Mouse (Mus musculus): ENCODE results near the gene Cdh16. TPM values are rescaled to one million over a fixed set of nuclear protein-coding genes. Genes with fewer than 3 reads are reported as not detected.
"Not testable (repeated sequence)": the region's sequence is repeated elsewhere in the genome, so short reads cannot be mapped to it uniquely, and the experiment has no call there.

Cdh16 gene
- total RNA-seq, 2 experiments from 2014 or later, result 1.9 to 2.4 TPM

- DNase-seq (ENCODE audit: low spot score in 2 of 2), result no peak
Measured at GRCm38 (mm10) chr8:104584522-104584921, 39.7 kb downstream of the Cdh16 start.

- DNase-seq (ENCODE audit: low spot score in 2 of 2), result not testable (repeated sequence)
Measured at GRCm38 (mm10) chr8:104577606-104578005, 46.6 kb downstream of the Cdh16 start.

- no peak for DNase-seq (ENCODE audit: low spot score in 2 of 2)
Measured at GRCm38 (mm10) chr8:104576820-104577219, 47.4 kb downstream of the Cdh16 start.

- peak; percentile 65 to 84 for DNase-seq (ENCODE audit: low spot score in 2 of 2)
Measured at GRCm38 (mm10) chr8:104570436-104571343, 53.5 kb downstream of the Cdh16 start.

- DNase-seq (ENCODE audit: low spot score in 2 of 2), result no peak
Measured at GRCm38 (mm10) chr8:104569559-104569958, 54.6 kb downstream of the Cdh16 start.

GRCm38 (mm10) chr8:104565457-104565798 lies 58.8 kb downstream of the Cdh16 start:
- no peak for DNase-seq (ENCODE audit: low spot score in 2 of 2)

GRCm38 (mm10) chr8:104564633-104565456 lies 59.4 kb downstream of the Cdh16 start:
- DNase-seq (ENCODE audit: low spot score in 2 of 2), result peak; percentile 69 to 84

- DNase-seq (ENCODE audit: low spot score in 2 of 2), result no peak
Measured at GRCm38 (mm10) chr8:104560731-104561130, 63.5 kb downstream of the Cdh16 start.

GRCm38 (mm10) chr8:104557226-104557625 lies 67.0 kb downstream of the Cdh16 start:
- DNase-seq (ENCODE audit: low spot score in 2 of 2), result no peak

- no peak for DNase-seq (ENCODE audit: low spot score in 2 of 2)
Measured at GRCm38 (mm10) chr8:104555191-104555590, 69.0 kb downstream of the Cdh16 start.

Other genes with a start within 250 kb of the Cdh16 start
- 10 to 100 TPM in 1 of 2 experiments, 1 to 10 TPM in 1; 9.9 to 10.5 TPM for gene Cmtm4, start 228.6 kb downstream of the Cdh16 start, total RNA-seq (2021)
- gene Dync1li2, start 181.3 kb downstream of the Cdh16 start, total RNA-seq (2021), result 100 to 1,000 TPM; 102 to 116 TPM
- under 1 TPM; 0.22 to 0.36 TPM for gene Terb1, start 114.5 kb downstream of the Cdh16 start, total RNA-seq (2021)
- gene Nae1, start 89.8 kb downstream of the Cdh16 start, total RNA-seq (2021), result 10 to 100 TPM; 34.8 to 41.8 TPM
- under 1 TPM; 0.64 to 0.80 TPM for gene Car7, start 89.7 kb downstream of the Cdh16 start, total RNA-seq (2021)
- 1 to 10 TPM; 5.9 to 6.9 TPM for gene Pdp2, start 32.9 kb downstream of the Cdh16 start, total RNA-seq (2021)
- gene Rrad, start 6.9 kb upstream of the Cdh16 start, total RNA-seq (2021), result 10 to 100 TPM; 93.9 to 98.3 TPM
- 10 to 100 TPM; 51.6 to 58.9 TPM for gene Ciao2b, start 17.6 kb upstream of the Cdh16 start, total RNA-seq (2021)
- gene Ces2a, start 109.6 kb upstream of the Cdh16 start, total RNA-seq (2021), result not detected
- under 1 TPM; 0.10 to 0.18 TPM for gene Ces2b, start 207.2 kb upstream of the Cdh16 start, total RNA-seq (2021)
- gene Ces2c, start 222.7 kb upstream of the Cdh16 start, total RNA-seq (2021), result under 1 TPM; 0.13 to 0.17 TPM